Mouse (Mus musculus): ENCODE data around the gene Cdk11b.

Gene Cdk11b

DNA sequence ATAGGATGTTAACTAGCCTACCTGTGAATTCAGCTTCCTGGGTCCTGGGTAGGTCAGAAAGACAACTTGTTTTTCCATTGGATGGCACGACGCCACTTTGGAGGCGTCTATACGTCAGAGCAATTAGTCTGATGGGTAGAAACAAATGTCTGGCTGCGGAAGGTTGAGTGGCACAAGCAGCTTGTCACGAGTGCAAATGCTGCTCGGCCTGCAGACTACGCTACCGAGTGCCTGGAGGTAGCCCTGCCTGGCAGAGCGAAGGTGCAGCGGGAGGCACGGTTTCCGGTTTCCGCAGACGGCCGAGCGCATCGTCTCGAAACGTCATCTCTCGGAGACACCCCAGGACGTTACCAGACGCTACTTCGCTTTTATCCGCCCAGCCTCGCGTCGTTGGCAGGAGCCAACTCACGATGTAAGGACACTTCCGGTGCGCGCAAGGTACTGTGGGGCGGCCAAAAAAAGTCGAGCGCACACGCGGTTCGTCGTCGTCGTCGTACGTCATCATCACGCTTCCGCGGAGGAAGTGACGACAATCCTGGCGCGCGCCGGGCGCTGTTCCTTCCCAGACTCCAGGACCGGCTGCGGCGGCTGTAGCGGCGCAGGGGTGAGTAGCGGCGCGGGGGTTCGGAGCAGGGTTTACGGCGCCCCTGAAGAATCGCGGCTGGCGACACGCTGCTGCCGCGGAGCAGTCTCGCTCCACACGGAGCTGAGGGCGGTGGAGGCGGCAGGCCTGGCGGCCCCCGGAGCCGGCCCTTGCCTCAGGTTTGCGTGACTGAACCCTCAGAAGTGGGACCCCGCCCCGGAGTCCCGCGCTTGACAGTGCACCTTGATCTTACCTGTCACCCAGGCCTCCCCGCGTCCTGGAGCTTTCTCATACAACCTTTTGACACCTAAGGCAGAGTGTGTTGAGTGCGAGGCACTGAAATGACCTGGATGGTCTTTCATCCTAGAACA, at the start of gene Cdk11b:
Cdk11b (plus strand) TSS at position 517 of the 954 bp plus-strand sequence.
- peak; percentile 100 for DNase-seq (ENCODE audit: low read depth, low spot score)

DNA sequence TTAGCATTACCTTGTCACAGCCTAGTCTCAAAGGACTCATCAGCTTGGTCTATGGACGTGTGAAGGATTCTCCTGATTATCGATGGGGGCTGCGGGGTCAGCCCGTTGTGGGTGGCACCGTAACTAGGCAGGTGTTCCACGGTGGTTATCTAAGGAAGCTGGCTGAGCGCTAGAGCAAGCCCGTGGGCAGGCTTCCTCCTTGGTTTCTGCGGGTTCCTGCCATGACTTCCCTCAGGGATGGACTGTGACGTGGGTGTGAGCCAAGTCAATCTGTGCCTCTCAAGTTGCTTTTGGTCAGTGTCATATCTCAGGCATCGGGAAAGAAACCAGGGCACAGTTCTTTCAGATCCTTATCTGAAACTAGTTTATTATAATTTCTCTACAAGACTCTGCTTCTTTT, 49.7 kb upstream of the Cdk11b start:
- no peak for DNase-seq (ENCODE audit: low read depth, low spot score)

DNA sequence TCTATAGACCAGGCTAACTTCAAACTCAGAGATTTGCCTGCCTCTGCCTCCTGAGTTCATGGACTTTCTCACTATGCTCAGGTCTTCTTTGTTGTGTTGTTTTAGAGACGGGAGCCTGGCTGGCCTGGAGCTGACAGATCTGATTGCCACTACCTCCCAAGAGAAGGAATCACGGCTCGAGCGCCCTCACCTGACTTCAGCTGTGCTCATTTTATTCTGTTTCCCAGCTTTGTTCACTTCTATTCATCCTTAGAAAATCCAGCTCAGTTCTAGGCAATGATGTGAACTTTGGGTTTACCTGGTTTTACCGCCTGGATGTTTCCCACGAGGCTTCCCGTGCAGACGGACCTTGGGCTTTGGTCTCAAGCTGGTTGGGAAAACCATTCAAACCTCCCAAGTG, 49.1 kb upstream of the Cdk11b start:
- DNase-seq (ENCODE audit: low read depth, low spot score): no peak

DNA sequence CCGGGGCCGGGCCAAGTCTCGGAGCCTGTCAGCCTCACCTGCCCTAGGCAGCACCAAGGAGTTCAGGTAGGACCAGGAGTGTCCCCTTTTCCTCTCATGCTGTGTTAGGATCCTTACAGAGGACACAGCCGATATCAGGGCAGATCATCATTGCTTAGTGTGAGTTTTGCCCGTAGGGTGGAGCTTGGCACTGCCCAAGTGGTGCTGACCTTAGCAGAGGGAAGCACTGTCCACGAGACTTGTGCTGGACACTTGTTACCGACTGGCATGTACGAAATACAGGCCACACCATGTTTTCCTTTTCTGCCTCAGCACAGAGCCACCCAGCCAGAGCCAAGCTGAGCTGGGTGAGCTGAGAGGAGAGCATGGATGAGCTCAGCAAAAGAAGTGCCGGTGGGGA, 47.5 kb upstream of the Cdk11b start:
- no peak for DNase-seq (ENCODE audit: low read depth, low spot score)

DNA sequence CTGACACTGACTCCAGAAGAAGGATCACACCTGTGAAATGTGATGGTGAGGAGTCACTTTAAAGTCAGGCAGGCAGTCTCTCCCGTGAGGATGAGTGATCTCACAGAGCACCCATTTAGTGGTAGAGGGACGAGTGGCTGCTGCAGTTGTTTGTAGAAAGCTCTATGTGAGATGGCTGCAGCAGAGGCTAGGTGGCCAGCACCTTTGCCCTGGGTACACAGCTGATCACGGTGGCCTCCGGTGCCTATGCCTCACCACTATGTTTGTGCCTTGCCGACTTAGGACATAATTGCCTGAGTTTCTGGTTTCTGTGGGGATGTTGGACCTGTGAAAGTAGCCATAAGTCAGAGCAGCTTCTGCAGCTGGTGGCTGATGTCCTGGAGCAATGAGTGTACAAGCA, 46.9 kb upstream of the Cdk11b start:
- DNase-seq (ENCODE audit: low read depth, low spot score): no peak

DNA sequence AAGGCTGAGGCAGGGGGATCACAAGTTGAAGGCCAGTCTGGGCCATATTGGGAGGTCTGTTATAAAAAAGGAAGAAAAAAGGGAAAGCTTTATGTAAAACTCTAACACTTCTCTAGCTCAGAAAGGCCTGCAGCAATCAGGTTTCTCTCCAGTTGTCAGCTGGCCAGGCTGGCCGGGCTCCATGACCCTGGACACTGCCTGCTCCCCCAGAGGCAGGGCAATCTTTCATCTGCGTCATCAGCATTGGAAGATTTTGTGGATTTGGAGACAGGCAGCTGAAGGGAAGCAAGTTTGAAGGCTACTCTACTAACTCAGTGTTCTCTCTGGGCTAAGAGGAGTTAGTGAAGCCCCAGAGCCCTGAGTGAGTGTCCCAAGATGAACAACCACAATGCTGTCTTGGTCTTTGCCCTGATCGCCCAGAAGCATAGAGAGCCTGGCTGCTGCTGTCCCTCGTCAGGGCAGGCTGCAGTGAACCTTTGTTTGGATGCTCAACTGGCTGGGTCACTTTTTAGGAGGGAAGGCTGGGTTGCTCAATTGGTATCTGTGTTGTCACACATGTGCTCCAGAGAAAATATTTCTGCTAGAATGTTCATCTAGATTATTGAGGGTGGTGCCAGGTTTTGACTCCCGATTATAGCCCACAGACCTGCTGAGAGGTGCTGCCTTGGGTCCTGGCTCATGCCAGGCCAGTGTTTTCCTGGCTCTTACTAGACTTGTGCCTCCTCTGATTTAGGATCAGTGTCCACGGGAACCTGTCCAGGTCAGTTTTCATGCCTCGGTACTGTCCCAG, 46.1 kb upstream of the Cdk11b start:
- DNase-seq (ENCODE audit: low read depth, low spot score): no peak

DNA sequence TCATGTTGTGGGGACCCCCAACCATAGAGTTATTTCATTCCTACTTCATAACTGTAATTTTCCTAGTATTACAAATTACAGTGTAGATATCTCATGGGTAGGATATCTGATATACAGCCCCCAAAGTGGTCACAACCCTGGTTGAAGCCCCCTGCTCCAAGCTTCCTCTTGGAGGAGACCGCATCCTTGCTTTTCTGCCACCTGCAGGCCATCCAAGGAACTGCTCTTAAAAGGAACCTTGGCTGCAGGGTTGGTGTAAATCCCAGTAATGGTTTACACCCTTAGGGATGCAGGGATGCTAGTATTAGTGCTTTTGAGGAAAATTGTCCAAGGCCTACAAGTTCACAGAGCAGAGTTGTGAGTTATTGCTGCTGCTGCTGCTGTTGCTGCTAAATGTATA, 44.2 kb upstream of the Cdk11b start:
- DNase-seq (ENCODE audit: low read depth, low spot score): no peak

DNA sequence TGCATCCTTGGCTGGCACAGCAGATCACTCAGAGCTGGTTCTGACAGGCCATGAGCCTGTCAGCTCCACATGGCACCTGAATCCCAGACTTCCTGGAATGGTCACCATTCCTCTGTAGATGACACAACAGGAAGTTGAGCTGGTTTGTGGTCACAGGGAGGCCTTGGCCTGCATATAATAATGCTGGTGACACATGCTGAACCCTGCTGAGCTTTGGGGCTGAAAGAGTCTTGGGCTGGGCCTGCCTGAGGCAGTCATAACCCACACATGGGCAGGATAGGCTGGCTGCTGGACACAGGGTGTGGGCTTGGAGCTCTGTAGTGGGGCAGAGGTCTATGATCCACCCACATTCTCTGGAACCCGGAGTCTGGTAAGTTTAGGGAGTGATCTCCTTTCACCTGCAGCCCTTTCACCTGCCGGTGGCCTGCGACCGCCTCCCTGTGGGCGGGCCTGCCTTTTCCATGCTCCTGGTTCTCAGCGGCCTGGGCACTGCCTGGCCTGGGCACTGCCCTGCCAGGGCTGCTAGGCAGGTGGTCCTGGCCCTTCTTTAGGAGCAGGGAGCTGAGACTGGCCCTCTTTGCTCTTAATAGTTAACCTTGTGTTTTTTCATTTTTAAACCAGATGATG, 42.3 kb upstream of the Cdk11b start:
- no peak for DNase-seq (ENCODE audit: low read depth, low spot score)

DNA sequence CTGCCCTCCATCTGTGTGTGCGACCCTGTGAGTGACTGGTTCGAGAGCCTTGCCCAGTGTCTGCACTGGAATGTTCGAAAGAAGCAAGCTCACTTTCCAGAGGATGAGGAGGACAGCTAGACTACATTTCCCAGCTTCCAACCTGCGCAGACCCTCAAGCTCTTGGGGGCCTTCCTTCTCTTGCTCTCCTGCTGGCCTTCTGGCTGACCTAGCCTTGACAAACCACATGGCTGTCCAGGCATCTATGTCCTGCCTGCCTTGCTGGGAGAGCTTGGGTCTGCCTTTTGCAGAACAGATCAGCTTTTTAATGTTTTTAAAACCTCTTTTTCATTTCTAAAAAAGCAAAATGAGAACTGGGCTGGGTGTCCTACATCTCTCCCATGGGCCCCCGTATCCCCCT, 35.3 kb upstream of the Cdk11b start:
- DNase-seq (ENCODE audit: low read depth, low spot score): no peak

DNA sequence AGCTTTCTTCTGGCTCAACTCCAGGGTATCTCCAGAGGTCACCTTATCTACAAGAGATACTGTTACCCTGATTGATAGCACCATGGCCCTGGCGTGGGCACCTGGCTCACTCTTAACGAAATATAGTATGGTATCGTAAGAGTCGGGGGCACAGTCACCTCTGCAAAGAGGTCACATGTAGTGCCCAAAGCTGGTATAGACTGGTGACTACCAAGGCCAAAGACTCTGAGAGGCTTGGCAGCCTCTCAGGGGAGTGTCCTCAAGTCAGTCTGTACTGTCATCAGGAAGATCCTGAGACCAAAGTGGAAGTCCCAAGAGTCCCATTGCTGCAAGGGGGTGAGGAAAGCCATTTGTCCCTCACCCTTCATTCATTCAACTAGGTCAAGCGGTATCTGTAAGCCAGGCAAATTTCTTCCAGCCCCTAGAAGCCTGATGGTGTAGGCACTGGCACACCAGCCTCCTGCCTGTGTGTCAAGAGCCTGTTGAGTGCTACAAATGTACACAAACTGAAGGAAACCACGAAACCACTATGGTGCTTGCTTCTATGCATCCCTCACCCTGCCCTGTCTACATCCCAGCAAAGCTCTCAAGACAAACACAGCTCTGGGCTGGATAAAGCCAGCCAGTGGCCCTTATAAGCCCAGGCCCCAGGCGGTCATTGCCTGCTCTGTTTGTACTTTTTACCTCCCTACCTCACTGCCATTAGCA, 33.5 kb upstream of the Cdk11b start:
- DNase-seq (ENCODE audit: low read depth, low spot score): no peak

DNA sequence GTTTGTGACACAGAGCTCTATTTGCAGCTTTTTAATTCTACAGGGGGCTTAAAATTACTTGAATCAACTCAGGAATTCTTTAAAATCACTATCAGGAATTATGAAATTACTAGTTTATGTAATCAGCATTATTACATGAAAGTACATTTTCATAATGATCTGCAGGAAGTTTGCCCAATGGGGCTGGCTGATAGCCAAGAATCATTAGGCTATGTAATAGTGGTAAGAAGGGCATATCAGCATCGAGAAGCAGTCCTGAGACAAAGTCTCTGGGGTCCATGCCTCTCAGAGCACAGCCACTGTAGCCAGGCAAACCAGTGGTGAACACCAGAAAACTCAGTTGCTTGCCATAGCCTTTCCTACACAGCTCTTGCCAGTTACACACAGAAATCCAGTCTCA, 30.9 kb upstream of the Cdk11b start:
- DNase-seq (ENCODE audit: low read depth, low spot score): no peak

DNA sequence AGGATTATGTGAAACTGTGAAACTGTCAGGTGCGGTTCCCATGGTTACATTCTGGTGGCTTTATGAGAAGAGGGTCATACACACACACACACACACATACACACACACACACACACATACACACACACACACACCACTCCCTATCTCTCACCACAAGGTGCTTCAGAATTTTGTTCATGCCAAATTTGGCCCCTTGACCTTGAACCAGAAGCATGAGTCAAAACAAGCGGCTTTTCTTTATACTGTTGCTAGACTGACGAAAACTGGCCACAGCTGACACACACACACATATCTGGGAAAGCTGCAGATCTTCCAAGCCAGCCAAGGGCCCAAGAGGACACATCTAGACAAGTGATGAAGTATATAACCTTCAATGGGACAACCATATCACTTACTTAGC, 28.9 kb upstream of the Cdk11b start:
- DNase-seq (ENCODE audit: low read depth, low spot score): no peak

DNA sequence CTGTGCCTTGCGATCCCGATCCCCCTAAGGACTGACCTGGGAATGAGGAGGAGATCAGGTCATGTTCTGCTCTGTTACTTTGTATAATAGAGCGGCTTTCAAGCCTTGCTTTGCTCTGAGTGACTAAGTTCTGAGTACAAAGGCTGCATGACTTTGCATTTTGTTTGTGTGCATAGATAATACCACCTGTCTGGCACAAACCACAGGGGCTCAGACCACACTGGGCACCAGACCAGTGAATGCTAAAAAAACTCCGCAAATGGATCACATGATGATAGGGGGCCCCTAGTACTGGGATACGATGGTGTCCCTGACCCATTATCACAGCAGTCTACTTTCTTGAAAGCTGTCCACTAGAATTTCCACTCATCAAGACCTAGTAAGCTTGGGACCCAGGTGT, 28.0 kb upstream of the Cdk11b start:
- no peak for DNase-seq (ENCODE audit: low read depth, low spot score)

DNA sequence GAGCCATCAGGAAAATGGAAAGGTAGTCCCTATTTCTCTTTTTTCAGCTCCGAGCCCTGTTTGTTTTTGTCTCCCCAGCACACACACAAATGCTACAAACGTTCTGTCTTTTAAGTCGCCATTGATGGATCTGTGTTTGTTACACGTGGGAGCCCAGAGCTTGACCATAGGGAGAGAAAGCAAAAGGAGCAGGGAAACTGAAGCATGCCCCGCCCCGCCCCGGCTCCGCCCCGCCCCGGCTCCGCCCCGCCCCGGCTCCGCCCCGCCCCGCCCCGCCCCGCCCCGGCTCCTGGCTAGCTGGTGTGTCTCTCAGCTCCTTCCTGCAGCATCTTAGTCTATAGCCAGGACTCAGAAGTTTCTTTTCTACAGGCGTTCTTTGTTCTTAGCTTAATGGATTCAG, 26.1 kb upstream of the Cdk11b start:
- peak; percentile 59 for DNase-seq (ENCODE audit: low read depth, low spot score)

DNA sequence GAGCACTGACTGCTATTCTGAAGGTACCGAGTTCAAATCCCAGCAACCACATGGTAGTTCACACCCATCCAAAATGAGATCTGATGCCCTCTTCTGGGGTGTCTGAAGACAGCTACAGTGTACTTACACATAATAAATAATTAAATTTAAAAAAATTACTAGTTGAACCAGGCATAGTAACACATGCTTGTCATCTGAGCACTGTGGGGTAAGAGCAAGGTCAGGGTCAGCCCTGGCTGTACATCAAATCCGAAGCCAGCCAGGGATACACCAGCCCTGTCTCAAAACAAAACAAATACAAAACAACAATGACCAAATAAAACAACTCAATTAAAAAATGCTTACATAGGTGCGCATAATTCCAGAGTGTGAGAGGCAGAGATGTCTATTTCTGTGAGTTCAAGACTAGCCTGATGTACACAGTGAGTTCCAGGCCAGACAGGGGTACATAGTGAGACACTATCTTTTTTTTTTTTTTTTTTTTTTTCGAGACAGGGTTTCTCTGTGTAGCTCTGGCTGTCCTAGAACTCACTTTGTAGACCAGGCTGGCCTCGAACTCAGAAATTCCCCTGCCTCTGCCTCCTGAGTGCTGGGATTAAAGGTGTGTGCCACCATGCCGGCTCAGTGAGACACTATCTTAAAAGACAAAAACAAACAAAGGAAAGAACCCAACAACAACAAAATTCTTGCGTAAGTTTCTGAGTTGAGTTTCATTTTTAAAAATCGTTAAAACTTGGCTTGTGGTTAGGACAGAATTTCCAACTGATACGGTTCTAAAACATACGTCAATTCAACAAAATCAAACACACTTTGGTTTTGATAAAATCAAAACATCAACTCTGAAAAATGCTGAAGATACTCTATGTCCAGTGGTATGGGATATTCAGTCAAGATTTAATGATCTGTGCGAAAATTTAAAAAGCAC, 24.5 kb upstream of the Cdk11b start:
- no peak for DNase-seq (ENCODE audit: low read depth, low spot score)

DNA sequence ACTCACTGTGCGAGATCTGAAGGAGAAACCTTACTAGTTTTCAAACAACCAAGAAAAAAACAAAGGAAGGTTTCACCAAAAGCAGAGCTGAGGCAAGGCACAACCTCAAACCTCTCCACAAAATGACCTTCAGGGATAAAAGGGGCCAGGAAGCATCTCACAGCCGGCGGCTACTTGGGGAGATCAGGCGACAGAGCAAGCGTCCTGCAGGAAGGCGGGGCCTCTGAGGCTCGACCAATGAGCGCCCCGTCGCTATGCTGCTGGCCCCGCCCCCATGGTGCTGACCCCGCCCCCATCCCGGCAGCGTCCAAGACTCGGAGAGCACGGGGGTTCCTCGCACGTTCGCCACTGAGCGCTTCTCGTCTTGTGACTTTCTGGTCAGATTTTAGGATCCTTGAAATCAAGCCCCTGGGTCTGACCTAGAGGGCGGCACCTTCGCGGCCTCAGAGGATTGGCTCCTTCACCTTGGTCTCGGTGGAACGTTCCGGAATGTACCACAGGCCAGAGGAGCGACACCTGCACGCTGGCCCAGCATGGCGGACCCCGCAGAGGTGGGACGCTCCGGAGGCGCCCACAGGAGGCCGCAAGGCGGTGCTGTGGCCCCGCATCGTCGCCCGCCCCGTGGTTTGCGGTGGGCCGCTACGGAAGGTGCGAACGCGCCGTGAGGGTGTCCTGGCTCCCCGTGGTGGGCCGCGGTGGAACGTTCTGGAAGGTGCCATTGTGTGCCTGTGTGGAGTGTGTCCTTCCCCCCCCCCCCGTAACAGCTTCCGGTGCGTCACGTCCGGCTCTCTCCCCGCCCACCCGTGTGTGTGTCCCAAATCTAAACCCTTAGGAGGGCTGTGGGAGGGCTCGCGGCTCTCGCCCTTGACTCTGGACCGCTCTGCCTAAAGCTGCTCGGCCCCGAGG, 23.3 kb upstream of the Cdk11b start, which contains the start of gene Slc35e2:
Slc35e2 (plus strand) TSS at position 326 of the 906 bp plus-strand sequence.
- DNase-seq (ENCODE audit: low read depth, low spot score): peak; percentile 97

DNA sequence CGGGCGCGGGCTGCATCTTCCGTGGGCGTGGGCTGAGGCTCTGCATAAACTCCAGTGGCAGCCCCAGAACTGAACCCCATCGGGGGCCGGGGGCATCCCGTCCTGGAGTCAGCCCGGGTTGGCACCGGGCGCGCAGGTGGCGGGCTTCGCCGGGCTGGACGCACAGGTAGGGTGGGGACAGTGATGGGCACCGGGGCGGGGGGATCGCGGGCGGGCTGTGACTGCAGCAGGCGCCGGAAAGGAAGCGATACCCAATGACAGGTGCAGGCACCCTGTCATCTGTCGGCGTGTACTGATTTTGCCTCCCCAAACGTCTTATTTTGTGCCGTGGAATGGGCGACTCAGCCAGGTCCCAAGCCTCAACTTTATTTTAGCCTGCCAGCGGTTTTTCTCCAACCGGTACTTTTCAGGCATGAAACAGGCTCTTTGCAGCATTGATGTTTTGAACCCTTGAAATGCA, 22.6 kb upstream of the Cdk11b start:
- no peak for DNase-seq (ENCODE audit: low read depth, low spot score)

DNA sequence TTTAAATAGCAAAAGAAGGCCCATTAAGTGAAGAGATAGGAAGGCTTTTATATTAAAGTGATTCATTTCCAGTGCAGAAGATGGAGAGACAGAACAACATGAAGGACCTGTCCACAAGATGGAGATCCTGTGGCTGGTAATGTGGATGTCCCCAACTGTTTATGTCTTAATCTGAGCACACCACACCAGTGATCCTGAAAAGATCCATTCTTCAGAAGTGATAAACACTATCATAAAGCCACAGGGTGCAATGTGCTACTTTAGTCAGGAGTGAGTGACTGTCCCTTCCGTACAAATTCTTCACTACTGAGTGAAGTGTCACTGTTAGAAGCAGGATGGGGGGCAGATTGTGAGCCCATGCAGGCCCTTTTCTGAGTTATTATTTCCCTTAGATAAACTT, 21.9 kb upstream of the Cdk11b start:
- no peak for DNase-seq (ENCODE audit: low read depth, low spot score)

DNA sequence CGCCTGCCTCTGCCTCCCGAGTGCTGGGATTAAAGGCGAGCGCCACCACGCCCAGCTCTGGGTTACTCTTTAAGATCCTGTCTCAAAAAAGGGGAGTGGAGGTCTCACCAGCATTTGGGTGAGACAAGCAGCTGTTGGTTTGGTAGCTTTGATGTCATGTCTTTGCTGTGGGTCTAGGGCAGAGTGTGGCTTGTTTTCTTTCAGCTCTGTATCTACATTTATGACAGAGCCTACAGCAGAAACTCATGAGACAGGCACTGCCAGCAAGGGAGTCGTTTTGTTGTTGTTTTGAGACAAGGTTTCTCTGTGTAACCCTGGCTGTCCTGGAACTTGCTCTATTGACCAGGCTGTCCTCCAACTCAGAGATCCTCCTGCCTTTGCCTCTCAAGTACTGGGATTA, 20.9 kb upstream of the Cdk11b start:
- no peak for DNase-seq (ENCODE audit: low read depth, low spot score)
